Mouse (Mus musculus): Measurements from ENCODE around the gene Vwa5b2.

Gene Vwa5b2

DNA sequence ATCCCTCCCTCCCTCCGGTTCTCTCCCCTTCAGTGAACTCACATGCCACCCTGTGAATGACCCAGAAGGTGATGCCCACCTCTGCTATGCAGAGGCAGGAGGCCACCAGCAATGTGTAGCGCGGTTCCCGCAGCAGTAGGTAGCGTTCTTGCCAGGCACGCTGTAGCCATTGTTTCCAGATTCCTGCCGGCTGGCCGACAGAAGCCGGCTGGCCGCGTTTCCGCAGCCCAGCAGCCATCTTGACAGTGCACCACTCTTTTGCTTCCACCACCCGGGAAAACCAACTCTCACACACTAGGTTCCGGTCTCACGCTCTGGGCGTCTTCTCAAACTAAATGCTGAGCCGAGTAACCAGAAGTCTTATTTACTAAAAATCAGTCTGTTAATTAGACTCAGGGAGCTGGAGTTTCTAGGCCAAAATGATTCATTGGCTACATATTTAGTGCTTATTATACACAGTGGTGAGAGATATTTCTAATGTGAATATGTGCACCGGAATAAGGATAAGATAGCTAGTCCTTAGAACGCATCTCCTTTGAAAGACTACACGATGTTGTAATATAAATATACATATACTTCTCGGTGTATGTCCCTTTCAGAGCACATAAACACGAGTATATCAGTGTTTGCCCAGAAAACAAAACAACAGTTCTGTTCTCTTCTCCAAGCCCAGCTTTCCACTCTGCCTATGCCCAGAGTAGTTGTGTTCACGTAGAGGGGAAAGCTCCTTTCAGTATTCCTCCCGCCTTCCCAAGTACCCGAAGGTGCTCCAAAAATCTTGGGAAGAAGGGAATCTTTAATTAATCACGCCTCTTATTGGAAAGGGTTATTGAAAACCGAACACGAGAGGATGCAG lies 21.5 kb downstream of the Vwa5b2 start:
- in situ Hi-C loops (cut with MboI; ENCODE audit: low sequenced_read_pairs) = no loop called here

- in situ Hi-C loops (cut with MboI; ENCODE audit: low sequenced_read_pairs) = no loop called here
Observed at GRCm38 (mm10) chr16:20611357-20612227, 22.3 kb downstream of the Vwa5b2 start, which contains the start of the genes Eef1akmt4, Gm49333 and Alg3. Gene Eef1akmt4, plus strand, starts transcription at chr16:20611593. Gene Gm49333, plus strand, starts transcription at chr16:20611610. Gene Alg3, minus strand, starts transcription at chr16:20611735.

GRCm38 (mm10) chr16:20619541-20620398 lies 30.5 kb downstream of the Vwa5b2 start:
- in situ Hi-C loops (cut with MboI; ENCODE audit: low sequenced_read_pairs) = no loop called here

DNA sequence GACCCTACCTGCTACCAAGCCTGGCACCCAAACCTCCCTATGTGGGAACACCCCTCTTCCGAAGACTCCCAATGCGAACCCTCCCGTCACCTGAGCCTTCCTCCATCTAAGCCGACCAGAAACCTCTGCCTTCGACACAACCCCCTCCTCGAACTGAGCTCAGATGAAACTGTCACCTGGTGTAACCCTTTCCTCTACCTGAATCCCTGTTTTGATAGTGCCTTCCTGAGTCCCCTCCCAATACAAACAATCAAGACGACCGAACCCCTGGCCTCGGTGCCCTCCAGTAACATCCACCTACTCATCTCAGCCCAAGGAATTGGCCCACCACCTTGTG lies 31.1 kb downstream of the Vwa5b2 start:
- in situ Hi-C loops (cut with MboI; ENCODE audit: low sequenced_read_pairs) = no loop called here

DNA sequence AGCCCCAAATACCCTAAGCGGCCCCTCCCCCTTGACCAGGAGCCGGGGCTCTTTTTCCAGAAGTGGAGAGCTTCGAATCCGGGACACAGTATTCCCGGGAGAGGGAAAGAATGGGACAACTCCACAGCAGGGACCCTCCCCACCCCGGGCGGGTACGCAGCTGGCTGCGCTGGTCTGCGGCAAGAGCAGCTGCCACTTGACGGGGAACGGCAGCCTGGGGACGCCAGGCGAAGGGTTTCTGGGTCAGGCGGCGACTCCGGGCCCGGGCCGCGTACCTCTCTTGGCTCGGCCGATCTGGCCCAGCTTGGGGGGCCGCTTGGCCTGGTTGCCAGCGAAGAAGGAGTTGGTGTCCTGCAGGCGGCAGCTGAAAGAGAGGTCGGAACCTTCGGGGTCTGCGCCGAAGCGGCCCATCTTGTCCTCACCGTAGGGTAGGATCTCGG lies 31.5 kb downstream of the Vwa5b2 start:
- in situ Hi-C loops (cut with MboI; ENCODE audit: low sequenced_read_pairs) = no loop called here

DNA sequence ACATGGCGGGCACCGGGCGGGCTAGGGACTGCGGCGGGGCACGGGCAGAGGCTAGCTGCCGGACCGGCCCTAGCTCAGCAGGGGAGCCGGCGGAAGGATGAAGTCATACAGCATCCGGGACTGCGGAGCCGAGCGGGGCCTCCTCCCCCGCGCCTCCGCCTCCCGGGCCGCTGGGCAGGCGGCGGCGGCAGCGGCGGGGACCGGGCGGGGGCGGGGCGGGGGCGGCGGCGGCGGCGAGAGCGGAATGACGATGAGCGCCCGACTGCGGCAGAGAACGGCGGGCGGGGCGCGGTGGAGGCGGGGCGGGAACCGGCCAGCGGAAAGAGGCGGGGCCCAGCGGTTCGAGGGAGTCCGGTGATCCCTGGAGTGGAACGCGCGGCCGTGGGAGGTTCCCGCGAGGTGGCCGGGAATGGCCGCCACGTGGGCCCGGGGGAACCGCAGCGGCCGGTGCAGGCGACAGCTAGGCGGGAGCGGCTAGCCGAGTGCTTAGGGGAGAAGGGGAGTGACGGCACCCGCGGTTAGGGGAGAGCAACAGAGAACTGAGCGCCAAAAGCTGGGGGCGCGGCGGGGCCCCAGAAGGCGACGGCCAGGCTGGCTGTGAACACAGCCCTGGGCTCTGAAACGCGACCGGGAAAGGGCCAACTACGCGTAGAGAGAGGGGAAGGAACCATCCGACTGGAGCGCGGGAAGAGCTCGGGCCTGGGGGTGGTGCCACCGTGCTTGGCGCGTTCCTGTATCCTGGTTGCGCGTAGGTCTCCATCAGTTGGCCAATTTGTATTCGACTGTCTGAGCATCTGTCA lies 32.1 kb downstream of the Vwa5b2 start, which contains the start of gene Camk2n2:
Gene Camk2n2 (minus strand): TSS at position 97 of the 800 bp plus-strand sequence.
- in situ Hi-C loops (cut with MboI; ENCODE audit: low sequenced_read_pairs) = no loop called here

- in situ Hi-C loops (cut with MboI; ENCODE audit: low sequenced_read_pairs) = no loop called here
Observed at GRCm38 (mm10) chr16:20621991-20622685, 32.9 kb downstream of the Vwa5b2 start.

- in situ Hi-C loops (cut with MboI; ENCODE audit: low sequenced_read_pairs) = no loop called here
Observed at GRCm38 (mm10) chr16:20623211-20623610, 33.9 kb downstream of the Vwa5b2 start.

DNA sequence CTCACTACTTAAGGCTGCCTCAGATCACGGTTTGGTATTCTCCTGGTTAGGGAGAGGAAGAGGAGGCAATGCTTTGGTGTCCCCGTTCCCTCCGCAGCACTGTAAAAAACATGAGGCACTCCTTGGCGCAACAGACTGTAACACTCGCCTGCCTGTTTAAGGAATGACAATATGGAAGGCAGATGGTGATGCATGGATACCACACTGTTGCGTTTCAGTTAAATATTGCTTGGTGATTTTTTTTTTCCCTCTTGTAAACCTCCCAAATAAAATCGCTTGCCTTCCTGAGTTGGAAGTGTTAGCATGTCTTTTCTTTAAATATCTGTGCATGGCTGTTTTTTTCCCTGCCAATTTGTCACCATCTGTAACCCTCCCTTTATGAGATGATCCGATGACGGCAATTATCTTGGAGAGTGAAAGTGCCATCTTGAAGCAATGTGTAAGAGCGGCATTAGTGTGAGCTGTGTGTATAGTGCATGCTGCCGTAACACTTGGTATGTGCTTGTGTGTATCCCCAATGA lies 39.7 kb downstream of the Vwa5b2 start:
- in situ Hi-C loops (cut with MboI; ENCODE audit: low sequenced_read_pairs) = no loop called here

DNA sequence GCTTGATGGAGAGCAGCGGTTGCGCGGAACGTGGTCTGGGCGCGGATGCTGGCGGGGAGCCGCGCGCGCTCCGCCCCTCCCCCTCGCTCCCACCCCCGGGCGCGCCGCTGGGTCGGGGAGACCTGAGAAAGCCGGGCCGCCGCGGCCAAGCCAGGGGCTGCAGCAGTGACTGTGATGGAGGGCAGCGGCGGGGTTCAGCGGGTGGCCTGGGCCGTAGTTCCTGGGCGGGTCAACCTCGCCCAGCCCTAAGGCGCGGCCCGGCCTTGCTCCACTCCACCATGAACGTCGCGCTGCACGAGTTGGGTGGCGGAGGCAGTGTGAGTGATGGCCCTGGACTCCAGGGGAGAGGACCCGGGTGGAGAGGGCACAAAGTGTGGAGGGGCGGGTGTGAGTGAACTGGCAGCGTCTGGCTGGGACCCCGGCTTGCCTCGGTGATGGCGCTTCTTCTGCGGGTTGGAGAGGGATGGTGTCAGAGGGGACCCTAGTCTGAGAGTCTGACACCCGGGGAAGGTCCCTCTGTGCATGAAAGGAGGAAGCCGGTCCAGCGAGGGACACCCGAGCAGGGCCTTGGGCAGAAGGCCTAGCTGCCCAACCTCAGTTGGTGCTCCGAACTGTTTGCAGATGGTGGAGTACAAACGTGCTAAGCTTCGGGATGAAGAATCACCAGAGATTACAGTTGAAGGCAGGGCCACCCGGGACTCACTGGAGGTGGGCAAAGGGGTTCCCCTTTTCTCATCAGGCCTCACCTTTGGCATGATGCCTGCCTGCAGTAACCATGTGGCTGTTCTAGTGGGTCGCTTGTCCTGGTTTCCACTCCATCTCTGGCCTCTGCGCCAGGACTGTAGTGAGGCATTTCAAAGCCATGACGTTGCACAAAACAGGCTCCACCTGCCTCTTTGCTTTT lies 40.7 kb downstream of the Vwa5b2 start, which contains the start of gene Ece2:
Gene Ece2 (plus strand): TSS at position 98 of the 904 bp plus-strand sequence.
- in situ Hi-C loops (cut with MboI; ENCODE audit: low sequenced_read_pairs) = no loop called here

GRCm38 (mm10) chr16:20637410-20637809 lies 48.1 kb downstream of the Vwa5b2 start:
- in situ Hi-C loops (cut with MboI; ENCODE audit: low sequenced_read_pairs) = no loop called here

DNA sequence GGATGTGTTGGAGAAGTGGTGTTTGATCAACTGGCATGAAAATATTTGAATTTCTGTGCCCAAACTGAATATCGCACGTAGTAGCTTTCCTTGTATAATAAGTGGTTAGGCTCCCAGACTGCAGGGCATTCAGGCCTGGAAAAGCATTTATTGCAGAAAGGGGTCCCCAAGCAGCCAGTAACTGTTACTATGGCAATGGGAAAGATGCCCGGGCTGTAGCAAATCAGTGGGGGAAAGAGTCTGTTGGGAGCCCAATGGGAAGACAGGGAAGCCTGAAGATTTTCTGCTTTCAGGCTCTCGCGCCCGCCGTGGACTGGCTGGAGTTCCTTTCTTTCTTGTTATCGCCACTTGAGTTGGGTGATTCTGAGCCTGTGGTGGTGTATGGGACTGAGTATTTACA lies 49.1 kb downstream of the Vwa5b2 start:
- in situ Hi-C loops (cut with MboI; ENCODE audit: low sequenced_read_pairs) = no loop called here

DNA sequence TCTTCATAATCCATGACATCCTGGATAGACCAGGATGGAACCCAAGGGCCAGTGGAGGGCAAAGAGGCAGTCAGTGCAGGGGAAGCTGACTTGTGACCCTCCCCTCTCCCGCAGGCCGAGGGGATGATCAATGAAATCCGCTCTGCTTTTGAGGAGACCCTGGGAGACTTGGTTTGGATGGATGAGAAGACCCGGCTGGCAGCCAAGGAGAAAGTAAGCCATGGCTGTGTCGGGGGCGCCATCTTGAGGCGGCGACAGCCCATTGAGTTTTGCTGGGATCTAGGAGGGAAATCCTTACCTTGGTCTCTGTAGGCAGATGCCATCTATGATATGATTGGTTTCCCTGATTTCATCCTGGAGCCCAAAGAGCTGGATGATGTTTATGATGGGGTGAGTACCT lies 52.9 kb downstream of the Vwa5b2 start:
- in situ Hi-C loops (cut with MboI; ENCODE audit: low sequenced_read_pairs) = loop anchor here (10.0 kb wide), 1 partner anchor 137 kb away; no protein-coding TSS in a partner anchor

GRCm38 (mm10) chr16:20643911-20644310 lies 54.6 kb downstream of the Vwa5b2 start:
- in situ Hi-C loops (cut with MboI; ENCODE audit: low sequenced_read_pairs) = loop anchor here (10.0 kb wide), 1 partner anchor 139 kb away; no protein-coding TSS in a partner anchor

DNA sequence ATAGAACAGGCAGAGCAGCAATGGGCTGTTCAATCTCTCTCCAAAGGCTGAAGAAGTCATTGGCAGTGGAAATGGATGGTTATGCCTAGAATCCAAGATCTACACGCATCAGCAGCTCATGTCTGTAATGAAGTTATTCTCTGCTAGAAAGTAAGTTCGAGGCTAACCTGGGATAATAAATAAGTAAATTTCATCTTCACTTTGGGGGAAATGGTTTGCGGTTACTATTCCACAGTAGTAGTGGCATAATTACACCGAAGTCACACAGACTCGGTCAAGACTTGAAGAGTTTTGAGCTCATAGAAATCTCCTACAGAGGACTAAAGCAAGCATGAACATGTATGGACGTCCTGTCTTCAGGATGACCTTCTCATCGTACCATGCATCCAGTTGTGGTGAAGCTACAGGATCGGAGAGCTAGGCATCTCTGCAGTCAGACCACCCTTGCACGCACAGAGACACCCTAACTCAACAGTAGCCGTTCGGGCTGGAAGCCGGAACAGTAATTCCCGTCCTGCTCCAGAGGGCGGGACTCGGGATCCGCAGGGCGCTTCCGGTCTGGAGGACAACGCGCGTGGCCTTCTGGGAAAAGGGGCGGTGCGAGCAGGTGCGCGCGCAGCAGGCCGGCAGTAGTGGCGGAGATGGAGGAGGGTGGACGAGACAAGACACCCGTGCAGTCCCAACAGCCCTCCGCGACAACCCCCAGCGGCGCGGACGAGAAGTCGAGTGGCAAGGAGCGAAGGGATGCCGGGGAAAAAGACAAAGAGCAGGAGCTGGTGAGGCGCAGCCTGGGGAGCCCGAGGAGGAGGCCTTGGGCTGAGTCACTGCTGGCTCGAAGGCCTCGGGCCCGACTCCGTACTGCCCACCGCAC lies 62.0 kb downstream of the Vwa5b2 start, which contains the start of gene Psmd2:
Gene Psmd2 (plus strand): TSS at position 577 of the 871 bp plus-strand sequence.
- in situ Hi-C loops (cut with MboI; ENCODE audit: low sequenced_read_pairs) = no loop called here

DNA sequence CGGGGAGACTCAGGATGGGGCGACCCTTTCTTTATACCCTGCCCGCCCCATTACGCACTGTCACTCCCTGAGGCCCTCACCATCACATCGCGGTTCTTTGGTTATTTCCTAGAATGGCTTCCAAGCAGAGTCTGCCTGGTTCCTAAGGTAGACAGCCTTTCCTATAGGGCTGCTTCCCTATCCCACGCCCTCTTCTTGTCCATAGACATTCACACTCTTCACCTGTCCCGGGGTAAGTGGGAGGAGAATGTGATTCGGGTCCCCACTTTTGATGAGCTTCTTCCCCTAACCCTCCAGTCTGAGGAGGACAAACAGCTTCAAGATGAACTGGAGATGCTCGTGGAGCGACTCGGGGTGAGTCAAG lies 62.7 kb downstream of the Vwa5b2 start:
- in situ Hi-C loops (cut with MboI; ENCODE audit: low sequenced_read_pairs) = no loop called here

GRCm38 (mm10) chr16:20653315-20653714 lies 64.0 kb downstream of the Vwa5b2 start:
- in situ Hi-C loops (cut with MboI; ENCODE audit: low sequenced_read_pairs) = no loop called here
